Mouse (Mus musculus): ENCODE measurements around the gene Scgb1c1. TPM values are rescaled to one million over a fixed set of nuclear protein-coding genes. Genes with fewer than 3 reads are reported as not detected.
A peak's percentile ranks its signal among the peaks of the same experiment; 100 is the strongest.

Gene Scgb1c1
- polyA plus RNA-seq, 2 experiments from 2014 or later, result not detected

DNA sequence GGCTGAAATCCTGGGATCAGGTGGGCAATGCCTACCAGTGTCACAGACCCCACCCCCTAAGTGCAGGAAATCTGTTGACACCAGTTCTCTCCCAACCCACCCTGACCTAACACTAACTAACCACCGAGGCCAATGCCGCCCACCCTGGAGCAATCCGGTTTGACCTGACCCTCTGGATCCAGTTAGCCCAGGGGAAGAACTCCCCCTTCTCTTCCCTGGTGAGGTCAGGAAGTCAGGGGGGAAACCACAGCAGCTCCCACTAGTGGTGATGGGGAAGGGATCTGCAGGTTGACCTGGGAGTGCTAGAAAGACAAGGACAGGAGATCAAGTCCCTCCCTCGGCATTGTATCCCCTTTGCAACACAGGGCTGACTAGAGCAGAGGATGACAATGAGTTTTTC lies 336 bp downstream of the Scgb1c1 start:
- ATAC-seq, result no peak

DNA sequence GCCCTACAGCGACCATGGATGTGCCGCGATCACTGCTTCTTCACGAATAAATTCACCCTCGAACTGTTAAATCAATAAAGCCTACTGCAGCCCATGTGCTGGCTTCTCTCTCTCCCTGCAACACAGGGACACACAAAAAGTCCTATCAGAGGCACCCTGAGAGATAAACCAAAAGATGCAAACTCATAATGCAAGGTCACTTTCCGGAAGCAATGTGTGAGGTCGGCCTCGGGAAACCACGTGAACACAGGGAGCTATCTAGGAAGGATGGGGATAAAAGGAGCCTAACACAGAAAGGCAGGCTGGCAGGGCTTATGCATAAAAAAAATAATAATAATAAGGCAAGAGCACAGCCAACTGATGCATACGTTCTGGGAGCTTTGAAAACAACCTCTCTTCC lies 1.3 kb downstream of the Scgb1c1 start:
- ATAC-seq, result no peak

DNA sequence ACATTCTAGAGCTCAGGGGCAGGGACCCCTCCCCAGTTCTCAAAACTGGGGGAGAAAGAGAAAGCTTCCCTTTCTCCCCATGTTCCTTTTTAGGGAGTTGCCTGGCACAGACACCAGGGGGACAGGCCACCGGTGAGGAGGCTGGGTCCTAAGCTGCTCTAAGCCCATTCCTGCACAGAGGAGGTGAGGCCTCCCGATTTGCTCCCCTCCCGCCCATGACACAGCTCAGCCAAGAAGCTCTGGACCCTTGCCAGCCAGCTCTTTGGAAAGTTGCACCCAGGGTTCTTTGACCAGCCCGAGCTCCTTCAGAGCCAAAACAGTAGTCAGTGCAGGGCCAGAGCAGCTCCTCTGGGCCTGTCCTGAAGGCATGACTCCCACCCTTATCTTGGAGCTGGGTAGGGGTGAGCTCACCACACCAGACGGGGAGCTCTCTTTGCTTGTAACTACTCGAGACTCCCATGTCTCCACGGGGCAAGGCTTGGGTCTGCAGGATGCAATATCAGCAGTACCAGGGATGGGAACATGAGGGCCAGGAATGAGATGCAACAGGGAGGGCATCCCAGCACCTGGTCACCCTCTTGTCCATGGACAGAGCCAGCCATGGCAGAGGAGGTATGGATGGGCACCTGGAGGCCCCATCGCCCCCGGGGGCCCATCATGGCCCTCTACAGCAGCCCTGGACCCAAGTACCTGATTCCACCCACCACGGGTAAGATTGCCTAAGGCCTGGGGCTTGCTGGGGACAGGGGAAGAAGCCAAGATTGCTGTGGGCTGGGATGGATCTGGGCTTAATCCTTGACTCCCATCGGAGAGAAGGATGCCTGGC lies 2.6 kb downstream of the Scgb1c1 start, which contains the start of gene Odf3:
Gene Odf3, plus strand, starts transcription at position 51 of the 826 bp plus-strand sequence.
- no peak for ATAC-seq

DNA sequence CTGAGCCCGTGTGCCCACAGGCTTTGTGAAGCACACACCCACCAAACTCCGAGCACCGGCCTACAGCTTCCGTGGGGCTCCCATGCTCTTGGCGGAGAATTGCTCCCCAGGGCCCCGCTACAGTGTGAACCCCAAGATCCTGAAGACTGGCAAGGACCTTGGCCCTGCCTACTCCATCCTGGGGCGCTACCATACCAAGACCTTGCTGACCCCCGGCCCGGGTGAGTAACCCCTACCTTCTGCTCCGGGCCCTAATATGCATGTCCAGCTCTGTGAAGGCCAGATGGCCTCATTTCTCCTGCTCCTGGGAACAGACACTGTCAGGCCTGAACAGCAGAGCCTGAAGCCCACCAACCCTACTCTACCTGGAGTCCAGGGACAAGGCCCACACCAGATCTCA lies 3.2 kb downstream of the Scgb1c1 start:
- no peak for ATAC-seq

GRCm38 (mm10) chr7:140851916-140852315 lies 6.6 kb downstream of the Scgb1c1 start:
- ATAC-seq, result no peak

GRCm38 (mm10) chr7:140853386-140853785 lies 8.0 kb downstream of the Scgb1c1 start:
- ATAC-seq, result no peak

DNA sequence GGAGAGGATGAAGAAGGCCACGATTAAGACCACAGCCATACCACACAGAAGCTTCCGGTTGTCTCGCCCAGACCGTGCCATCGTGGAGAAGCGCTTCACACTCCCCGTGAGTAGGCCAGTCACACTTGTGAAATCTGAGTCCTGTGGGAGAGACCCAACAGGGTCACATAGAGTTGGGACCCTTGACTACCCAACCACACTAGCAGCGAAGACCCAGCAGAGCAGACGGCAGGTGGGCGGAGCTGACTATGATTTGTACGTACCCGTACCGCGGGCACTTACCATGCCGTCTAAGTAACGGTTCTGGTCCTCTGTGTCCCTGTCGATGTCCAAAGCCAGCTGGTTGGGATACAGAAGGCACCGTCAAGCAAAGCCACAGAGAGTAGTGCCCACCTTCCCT lies 9.1 kb downstream of the Scgb1c1 start:
- no peak for ATAC-seq

DNA sequence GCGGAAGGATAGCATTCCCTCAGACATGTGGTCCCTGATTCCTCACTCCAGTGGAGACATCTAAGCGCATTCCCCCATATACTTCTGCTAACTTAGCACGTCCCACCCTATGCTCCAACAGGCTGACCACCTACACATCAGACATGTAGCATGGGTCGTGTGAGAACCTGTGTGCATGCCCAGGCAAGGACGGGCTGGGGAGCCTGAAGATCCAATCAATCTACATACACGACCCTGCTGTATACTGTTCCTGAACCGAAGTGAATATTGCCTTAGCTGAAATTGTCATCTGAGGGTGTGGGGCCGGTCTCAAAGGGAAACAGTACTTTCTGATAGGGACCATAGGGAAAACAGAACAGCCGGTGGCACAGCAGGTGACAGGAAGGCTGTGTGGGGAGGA lies 9.8 kb downstream of the Scgb1c1 start:
- no peak for ATAC-seq

- ATAC-seq, result peak; percentile 67
Observed at GRCm38 (mm10) chr7:140855860-140856784, 10.8 kb downstream of the Scgb1c1 start, which contains the start of gene Gm45785. Gene Gm45785 (minus strand): TSS chr7:140856331.

GRCm38 (mm10) chr7:140856785-140857549 lies 11.6 kb downstream of the Scgb1c1 start, which contains the start of gene Ric8a:
Gene Ric8a (plus strand): TSS chr7:140856957.
- peak; percentile 74 for ATAC-seq

- ATAC-seq, result peak; percentile 32
Observed at GRCm38 (mm10) chr7:140857550-140858505, 12.5 kb downstream of the Scgb1c1 start, which contains the start of gene Bet1l. Gene Bet1l (minus strand): TSS chr7:140857577.

DNA sequence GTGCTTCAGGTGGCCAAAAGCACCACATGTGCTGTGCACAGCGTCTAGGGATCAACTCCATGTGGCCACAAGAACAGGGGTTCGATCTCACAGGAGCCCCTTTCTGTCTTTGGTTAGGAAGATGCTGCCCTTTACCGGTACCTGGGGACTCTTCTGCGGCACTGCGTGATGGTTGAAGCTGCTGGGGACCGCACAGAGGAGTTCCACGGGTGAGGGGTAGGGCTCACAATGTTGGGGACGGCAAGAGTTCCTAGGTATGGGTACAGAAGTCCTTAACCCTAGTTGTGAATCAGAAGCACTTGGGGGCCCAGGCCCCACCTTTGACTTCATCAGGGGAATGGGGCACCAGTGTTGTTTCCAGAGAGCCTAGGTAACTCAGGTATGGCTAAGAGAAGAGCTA lies 13.4 kb downstream of the Scgb1c1 start:
- no peak for ATAC-seq

DNA sequence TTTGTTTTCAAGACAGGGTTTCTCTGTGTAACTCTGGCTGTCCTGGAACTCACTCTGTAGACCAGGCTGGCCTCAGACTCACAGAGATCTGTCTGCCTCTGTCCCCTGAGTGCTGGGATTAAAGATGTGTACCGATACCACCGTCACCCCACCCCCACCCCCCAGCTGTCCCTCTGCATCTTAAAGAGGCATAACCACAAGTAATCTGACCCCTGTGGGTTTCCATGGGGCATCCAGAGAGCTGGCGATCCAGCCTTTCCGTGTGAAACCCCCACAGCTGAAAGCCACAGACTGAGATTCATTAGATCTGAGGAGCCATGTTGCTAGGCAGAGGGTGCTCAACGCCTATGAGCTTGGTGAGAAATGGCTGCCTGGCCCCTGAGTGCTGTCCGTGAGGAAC lies 14.7 kb downstream of the Scgb1c1 start:
- ATAC-seq, result no peak

- no peak for ATAC-seq
Observed at GRCm38 (mm10) chr7:140860728-140861127, 15.4 kb downstream of the Scgb1c1 start.

DNA sequence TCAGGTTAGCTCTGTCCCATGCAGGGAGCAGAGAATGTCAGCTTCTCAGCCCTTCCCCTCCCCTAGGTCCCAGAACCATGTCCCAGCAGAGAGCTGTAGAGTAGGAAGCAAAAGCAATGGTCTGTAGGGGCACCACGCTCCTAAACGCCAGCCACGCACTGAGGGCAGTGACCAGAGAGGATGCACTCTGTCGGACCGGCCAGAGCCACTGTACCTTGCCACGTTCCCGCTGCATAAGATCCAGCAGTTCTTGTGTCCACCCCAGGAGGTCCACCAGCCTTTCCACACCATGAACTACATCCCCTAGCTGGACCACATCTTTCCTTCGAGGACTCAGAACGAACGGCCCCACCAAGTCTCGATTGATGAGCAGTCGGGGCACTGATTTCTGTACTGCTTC lies 19.4 kb downstream of the Scgb1c1 start:
- no peak for ATAC-seq

DNA sequence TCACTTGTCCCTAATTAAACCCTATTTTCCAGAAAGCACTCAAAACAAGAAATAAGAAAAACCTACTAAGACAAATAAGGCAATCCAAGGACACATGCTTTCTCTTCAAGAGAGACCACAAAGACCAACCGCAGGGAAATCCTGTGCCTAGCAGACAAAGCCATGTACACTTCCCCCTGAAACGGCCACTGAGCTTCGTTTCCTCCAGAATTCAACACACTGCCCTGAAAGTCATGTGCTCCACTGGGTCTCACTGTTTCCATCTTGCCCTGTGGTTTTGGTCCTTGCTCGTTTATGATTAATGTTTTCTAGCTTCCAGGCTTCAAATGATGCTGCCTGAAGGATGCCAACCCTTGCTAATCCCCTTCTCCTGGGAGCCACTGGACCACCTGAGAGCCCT lies 28.9 kb downstream of the Scgb1c1 start:
- no peak for ATAC-seq

DNA sequence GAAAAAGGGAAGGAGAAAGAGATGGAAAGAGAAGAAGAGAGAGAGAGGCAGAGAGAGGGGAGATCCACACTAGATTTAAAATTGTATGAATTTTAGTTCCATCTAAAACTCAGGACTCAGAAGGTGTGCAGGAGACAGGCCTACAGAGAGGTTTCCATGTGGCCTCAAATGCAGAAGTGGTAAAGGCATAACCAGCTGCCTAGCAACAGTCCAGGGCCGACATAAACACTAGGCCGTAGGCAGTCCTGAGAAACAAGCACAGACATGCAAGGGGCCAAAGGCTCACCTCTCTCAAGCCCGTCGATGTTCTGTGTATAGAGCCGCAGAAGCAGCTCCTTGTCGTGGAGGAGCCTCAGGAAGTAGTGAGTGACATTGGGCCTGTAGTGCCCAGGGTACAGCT lies 32.0 kb downstream of the Scgb1c1 start:
- no peak for ATAC-seq

DNA sequence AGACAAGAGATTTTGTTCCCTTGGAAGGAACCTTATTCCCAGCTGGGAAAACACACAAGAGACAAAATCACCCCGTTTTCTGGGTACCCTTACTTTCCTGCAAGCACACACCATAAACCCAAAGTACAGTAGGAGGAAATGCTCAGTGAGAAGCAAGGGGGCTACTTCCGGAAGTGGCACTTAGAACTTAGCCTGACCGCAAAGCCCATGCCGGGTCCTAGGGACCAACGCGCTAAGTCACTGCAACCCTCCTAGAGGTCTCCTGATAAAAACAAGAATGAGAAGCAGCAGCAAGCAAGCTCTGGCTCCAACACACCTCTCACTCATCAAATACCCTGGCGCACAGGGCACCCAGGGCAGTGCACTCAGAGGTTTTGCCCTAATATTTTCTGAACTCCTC lies 34.0 kb downstream of the Scgb1c1 start:
- ATAC-seq, result no peak

- ATAC-seq, result no peak
Observed at GRCm38 (mm10) chr7:140880419-140880818, 35.1 kb downstream of the Scgb1c1 start.

DNA sequence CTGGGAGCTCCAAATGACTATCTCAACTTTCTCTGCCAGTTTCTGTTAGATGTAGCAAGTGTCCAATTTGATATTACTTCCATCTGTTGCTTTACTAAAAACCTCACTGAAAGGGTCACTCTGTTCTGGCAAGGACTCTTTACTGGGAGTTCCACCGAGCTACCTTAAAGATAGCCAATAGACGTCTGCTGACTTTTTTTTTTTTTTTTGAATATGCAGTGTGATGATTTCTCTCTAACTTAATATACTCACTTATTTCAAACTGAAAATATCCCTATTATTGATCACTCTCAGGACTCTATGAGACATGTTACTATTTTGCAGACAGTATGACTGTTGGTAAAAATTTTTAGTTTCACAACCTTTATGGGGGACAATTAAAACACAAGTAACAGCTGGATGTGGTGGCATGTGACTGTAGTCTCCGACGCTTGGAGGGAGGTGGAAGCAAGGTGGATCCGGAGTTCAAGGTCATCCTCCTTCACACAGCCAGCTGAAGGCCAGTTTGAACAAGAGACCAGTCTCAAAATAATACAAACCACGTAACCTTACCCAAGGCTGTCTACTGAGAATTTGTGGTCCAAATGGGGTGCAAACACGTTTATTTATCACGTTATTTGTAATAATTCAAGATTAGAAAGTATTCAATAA lies 35.6 kb downstream of the Scgb1c1 start:
- ATAC-seq, result no peak

All from CD4-positive, CD25-positive, alpha-beta regulatory T cell, adult 4 months (primary cell).